Mouse (Mus musculus): ENCODE data around the gene Tnxb.
"Not testable (repeated sequence)": the region's sequence is repeated elsewhere in the genome, so short reads cannot be mapped to it uniquely, and the experiment has no call there.

Tnxb gene

DNA sequence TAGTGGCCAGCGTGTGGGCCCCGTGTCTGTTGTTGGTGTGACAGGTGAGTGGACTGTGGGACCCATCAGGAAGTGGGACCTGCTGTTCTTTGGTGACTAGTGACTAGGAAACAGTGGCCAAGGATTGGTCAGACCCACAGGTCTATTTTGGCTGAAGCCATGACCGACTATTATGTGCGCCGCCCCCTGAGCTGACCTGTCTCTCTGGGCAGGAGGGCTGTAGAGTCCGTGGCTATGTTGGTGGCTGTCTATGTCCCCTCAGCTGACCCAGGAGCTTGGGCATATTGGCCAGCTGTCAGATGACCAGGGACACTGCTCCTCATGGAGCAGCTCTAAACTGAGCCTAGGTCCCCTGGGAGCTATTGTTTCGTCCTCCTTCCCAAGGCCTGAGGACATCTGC is 18.6 kb downstream of the Tnxb start:
- Histone ChIP-seq H3K4me1 (replicated peaks; ENCODE audit: low read depth, low read length) (peaks cover 21% of the 10 kb centered on the region), H3K9me3 (ENCODE audit: low read length) (no peaks in the 10 kb centered on the region), H3K27me3 (ENCODE audit: insufficient read depth, low read length) (peaks cover 28% of the 10 kb centered on the region), H3K4me3 (replicated peaks; ENCODE audit: low read length) (no peak overlapping the region), H3K36me3 (ENCODE audit: insufficient read depth, low read length) (no peaks in the 10 kb centered on the region)
- TF ChIP-seq POU5F1 (IDR thresholded peaks at IDR 0.05; ENCODE audit: borderline replicate concordance, low read length): no peak
- no peak for TF ChIP-seq CTCF (conservative IDR thresholded peaks at IDR 0.05; ENCODE audit: low read length)
- TF ChIP-seq NANOG (IDR thresholded peaks at IDR 0.05; ENCODE audit: borderline replicate concordance, low read length): no peak

DNA sequence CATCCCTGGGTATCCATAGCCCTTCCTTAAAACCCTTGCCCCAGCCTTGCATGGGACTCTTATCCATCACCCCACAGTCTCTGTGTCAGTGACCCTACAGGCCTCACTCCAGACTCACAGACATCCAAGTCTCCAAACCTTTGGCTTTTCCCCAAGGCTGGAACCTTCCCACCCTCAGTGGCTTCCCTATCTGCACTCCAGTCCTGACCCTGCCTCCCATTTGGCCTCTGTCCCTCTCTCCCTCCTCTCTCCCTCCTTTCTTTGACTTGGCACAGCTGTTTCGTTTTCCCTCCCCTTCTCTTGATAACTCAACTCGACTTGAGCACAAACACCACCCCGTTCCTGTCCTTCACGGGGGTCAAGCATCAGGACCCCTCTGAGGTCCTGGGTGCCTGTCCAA is 20.1 kb downstream of the Tnxb start:
- TF ChIP-seq POU5F1 (IDR thresholded peaks at IDR 0.05; ENCODE audit: borderline replicate concordance, low read length) (no peak), NANOG (IDR thresholded peaks at IDR 0.05; ENCODE audit: borderline replicate concordance, low read length) (no peak), CTCF (conservative IDR thresholded peaks at IDR 0.05; ENCODE audit: low read length) (no peak)
- H3K36me3 ChIP-seq (ENCODE audit: insufficient read depth, low read length): no peaks in the 10 kb centered on the region
- H3K9me3 ChIP-seq (ENCODE audit: low read length): no peaks in the 10 kb centered on the region
- no peak overlapping the region for H3K4me3 ChIP-seq (replicated peaks; ENCODE audit: low read length)
- peaks cover 10% of the 10 kb centered on the region for H3K4me1 ChIP-seq (replicated peaks; ENCODE audit: low read depth, low read length)
- H3K27me3 ChIP-seq (ENCODE audit: insufficient read depth, low read length): peaks cover 15% of the 10 kb centered on the region

DNA sequence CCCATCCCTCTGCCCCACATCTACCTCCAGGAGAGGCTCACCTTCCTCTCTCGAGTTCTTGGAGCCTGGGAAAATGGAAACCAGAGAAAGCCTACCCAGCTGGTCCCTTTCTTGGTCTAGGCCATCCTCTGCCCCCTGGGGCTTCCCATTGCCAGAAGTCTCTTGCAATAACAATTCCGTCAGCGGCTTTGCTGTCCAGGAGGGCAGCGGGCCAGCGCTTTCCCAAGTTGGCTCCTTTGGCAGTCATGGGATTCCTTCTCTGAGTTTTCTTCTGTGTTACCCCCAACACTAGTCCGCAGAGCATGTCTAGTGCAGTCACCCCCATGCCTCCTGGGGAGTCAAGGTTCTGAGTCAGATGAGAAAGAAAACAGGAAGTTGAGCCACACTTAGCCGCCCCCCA is 22.6 kb downstream of the Tnxb start:
- Histone ChIP-seq H3K9me3 (ENCODE audit: low read length) (no peaks in the 10 kb centered on the region), H3K27me3 (ENCODE audit: insufficient read depth, low read length) (peaks cover 4% of the 10 kb centered on the region; the same call in 1 of the 2 replicates), H3K36me3 (ENCODE audit: insufficient read depth, low read length) (no peaks in the 10 kb centered on the region), H3K4me1 (replicated peaks; ENCODE audit: low read depth, low read length) (no peaks in the 10 kb centered on the region), H3K4me3 (replicated peaks; ENCODE audit: low read length) (no peak overlapping the region)
- TF ChIP-seq CTCF (conservative IDR thresholded peaks at IDR 0.05; ENCODE audit: low read length): no peak
- TF ChIP-seq POU5F1 (IDR thresholded peaks at IDR 0.05; ENCODE audit: borderline replicate concordance, low read length): no peak
- no peak for TF ChIP-seq NANOG (IDR thresholded peaks at IDR 0.05; ENCODE audit: borderline replicate concordance, low read length)

DNA sequence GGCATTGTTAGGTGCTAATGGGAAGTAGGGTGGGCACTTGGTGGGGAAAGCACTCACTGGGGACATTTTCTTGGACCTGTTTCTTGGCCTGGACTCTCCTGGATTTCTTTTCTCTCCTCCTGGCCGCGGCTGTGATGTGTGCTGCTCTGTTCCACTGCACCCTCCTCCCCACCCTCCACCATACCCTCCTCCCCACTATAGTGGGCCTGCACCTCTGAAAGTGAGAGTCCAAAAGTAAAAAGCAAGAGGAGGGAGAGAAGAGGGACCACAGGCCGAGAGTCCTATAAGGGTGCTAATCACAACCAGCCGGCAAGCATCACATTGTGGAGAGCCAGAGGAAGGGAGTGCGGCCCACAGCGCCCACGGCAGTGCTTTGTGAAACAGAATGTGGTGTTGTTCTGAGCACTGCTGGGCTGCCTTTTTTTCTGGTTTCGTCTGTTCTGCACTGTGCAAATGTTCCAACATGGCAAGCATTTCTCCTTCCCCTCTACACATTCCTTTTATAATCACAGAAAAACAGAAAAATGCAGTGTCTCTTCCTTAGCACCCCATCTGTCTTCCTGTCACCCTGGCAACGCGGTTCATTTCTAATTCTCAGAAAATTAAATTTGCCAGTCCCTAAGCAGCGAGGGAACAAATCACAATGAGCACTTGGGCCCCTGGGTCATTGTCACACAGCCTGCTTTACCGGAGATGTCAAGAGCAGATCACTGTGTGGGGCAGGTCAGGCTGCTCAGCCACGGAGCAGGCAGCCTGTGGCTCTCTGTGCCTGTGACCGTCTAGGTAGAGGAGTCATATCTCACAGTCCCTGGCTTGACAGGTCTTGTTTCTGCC is 29.5 kb downstream of the Tnxb start:
- Histone ChIP-seq H3K27me3 (ENCODE audit: insufficient read depth, low read length) (peaks cover 4% of the 10 kb centered on the region; the same call in 1 of the 2 replicates), H3K36me3 (ENCODE audit: insufficient read depth, low read length) (no peaks in the 10 kb centered on the region), H3K4me1 (replicated peaks; ENCODE audit: low read depth, low read length) (no peaks in the 10 kb centered on the region), H3K9me3 (ENCODE audit: low read length) (peaks cover 4% of the 10 kb centered on the region; the same call in 1 of the 2 replicates), H3K4me3 (replicated peaks; ENCODE audit: low read length) (no peak overlapping the region)
- TF ChIP-seq POU5F1 (IDR thresholded peaks at IDR 0.05; ENCODE audit: borderline replicate concordance, low read length): no peak
- no peak for TF ChIP-seq NANOG (IDR thresholded peaks at IDR 0.05; ENCODE audit: borderline replicate concordance, low read length)
- TF ChIP-seq CTCF (conservative IDR thresholded peaks at IDR 0.05; ENCODE audit: low read length): no peak

DNA sequence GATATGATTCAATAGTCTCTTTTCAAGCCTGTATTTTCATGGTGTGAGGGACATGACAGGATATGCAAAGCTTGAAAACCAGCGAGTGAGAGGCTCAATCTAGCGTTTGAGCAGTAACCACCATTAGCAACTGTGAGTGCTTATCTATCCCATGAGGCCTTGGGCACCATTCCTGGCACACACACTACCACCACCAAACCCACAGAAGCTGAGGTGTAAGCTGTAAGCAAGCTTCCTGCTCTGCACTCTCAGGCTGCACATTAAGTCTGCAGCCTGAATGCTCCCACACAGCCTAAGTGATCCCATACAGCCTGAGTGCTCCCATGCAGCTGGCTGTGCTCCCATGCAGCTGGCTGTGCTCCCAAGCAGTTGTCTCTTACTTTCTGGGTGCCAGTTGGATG is 30.3 kb downstream of the Tnxb start:
- H3K4me1 ChIP-seq (replicated peaks; ENCODE audit: low read depth, low read length): no peaks in the 10 kb centered on the region
- TF ChIP-seq CTCF (conservative IDR thresholded peaks at IDR 0.05; ENCODE audit: low read length) (no peak), NANOG (IDR thresholded peaks at IDR 0.05; ENCODE audit: borderline replicate concordance, low read length) (no peak), POU5F1 (IDR thresholded peaks at IDR 0.05; ENCODE audit: borderline replicate concordance, low read length) (no peak)
- H3K27me3 ChIP-seq (ENCODE audit: insufficient read depth, low read length): peaks cover 4% of the 10 kb centered on the region; the same call in 1 of the 2 replicates
- H3K9me3 ChIP-seq (ENCODE audit: low read length): peaks cover 6% of the 10 kb centered on the region; the same call in 1 of the 2 replicates
- no peak overlapping the region for H3K4me3 ChIP-seq (replicated peaks; ENCODE audit: low read length)
- no peaks in the 10 kb centered on the region for H3K36me3 ChIP-seq (ENCODE audit: insufficient read depth, low read length)

DNA sequence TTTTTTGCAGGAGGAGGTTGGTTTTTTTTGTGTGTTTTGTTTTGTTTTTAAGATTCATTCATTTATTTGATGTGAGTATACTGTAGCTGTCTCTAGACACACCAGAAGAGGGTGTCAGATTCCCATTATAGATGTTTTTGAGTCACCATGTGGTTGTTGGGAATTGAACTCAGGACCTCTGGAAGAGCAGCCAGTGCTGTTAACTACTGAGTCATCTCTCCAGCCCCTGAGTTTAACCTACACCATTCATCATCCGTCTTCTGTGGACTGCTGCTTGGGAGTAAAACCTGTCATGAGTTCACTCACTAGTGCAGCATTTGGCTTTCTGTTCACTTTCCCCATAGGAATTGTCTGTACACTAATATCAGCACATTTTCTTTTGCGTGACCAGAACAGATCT is 36.1 kb downstream of the Tnxb start:
- H3K9me3 ChIP-seq (ENCODE audit: low read length); H3K27me3 ChIP-seq (ENCODE audit: insufficient read depth, low read length); H3K36me3 ChIP-seq (ENCODE audit: insufficient read depth, low read length); H3K4me3 ChIP-seq (replicated peaks; ENCODE audit: low read length); H3K4me1 ChIP-seq (replicated peaks; ENCODE audit: low read depth, low read length): not testable (repeated sequence)

DNA sequence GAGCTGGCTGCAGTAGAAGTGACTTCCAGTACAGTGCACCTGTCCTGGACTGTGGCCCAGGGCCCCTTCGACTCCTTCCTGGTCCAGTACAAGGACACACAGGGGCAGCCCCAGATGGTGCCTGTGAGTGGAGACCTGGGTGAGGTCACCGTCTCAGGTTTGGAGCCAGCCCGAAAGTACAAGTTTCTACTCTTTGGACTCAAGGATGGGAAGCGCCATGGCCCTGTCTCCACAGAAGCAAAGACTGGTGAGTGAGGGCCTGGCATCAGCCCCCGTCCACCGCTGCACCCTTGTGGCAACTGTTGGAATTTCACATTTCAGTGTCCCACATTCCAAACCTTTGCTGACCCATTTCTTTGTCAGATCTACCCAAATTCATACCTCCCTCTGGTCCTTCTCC is 42.6 kb downstream of the Tnxb start:
- Histone ChIP-seq H3K4me1 (replicated peaks; ENCODE audit: low read depth, low read length) (peaks cover 16% of the 10 kb centered on the region; the same call in 1 of the 2 replicates), H3K9me3 (ENCODE audit: low read length) (no peaks in the 10 kb centered on the region), H3K27me3 (ENCODE audit: insufficient read depth, low read length) (peaks cover 40% of the 10 kb centered on the region), H3K4me3 (replicated peaks; ENCODE audit: low read length) (peak overlapping the region; percentile 17; the same call in 1 of the 2 replicates), H3K36me3 (ENCODE audit: insufficient read depth, low read length) (no peaks in the 10 kb centered on the region)
- TF ChIP-seq NANOG (IDR thresholded peaks at IDR 0.05; ENCODE audit: borderline replicate concordance, low read length): no peak
- TF ChIP-seq POU5F1 (IDR thresholded peaks at IDR 0.05; ENCODE audit: borderline replicate concordance, low read length): no peak
- peak; percentile 29 for TF ChIP-seq CTCF (conservative IDR thresholded peaks at IDR 0.05; ENCODE audit: low read length)

DNA sequence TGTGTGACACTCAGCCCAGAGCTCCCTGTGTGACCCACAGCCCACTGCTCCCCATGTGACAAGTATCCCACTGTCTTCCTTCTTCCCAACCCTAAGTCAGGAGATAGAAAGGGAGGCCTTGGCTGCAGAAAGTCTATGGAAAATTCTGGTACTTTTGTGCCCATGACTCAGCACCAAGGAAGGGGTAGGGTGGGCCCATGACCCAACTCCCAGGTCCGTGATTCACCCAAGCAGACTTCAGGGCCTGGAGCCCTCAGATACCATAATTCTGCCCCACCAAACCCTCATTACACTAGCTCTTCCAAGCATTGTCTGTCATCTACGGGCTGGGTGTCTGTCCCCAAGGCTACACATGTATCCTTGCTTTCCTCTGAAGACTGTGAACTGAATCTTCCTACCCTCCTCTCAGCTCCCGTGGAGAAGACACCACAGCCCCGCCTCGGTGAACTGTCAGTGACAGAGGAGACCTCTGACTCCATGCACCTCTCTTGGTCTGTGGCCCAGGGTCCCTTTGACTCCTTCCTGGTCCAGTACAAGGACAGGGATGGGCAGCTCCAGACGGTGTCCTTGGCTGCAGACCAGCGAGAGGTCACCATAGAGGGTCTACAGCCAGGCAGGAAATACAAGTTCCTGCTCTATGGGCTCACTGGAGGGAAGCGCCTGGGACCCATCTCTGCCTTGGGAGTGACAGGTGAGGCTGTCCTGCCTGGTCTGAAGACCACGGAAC is 44.0 kb downstream of the Tnxb start:
- Histone ChIP-seq H3K4me1 (replicated peaks; ENCODE audit: low read depth, low read length) (peaks cover 18% of the 10 kb centered on the region; the same call in 1 of the 2 replicates), H3K27me3 (ENCODE audit: insufficient read depth, low read length) (peaks cover 48% of the 10 kb centered on the region)
- H3K9me3 ChIP-seq (ENCODE audit: low read length); H3K4me3 ChIP-seq (replicated peaks; ENCODE audit: low read length); H3K36me3 ChIP-seq (ENCODE audit: insufficient read depth, low read length): not testable (repeated sequence)

DNA sequence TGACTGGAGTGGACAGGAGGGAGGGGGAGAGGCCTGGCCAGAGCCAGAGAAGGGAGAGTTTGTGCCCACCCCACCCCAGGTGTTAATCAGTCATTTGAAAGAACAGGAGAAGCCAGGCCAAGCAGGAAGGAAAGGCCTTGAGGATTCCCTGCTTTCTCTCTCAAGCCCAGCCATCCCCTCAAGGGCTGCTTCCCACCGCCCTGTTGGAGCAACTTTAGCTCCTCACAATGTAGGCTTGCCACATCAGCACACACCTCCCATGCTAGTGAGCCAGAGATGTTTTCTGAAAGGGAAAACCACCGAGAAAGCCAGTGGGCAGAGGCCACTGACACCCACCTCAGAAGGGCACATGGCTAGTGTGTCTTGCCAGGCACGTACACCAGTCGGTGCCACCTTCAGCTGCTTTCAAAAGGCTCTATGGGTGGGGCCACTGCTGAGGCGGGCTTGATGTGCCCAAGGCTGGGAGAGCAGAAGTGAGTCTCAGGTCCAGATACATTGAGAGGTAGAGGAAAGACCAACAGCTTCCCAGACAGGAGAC is 44.6 kb downstream of the Tnxb start:
- H3K4me3 ChIP-seq (replicated peaks; ENCODE audit: low read length); H3K36me3 ChIP-seq (ENCODE audit: insufficient read depth, low read length); H3K9me3 ChIP-seq (ENCODE audit: low read length): not testable (repeated sequence)
- peaks cover 54% of the 10 kb centered on the region for H3K27me3 ChIP-seq (ENCODE audit: insufficient read depth, low read length)
- H3K4me1 ChIP-seq (replicated peaks; ENCODE audit: low read depth, low read length): peaks cover 18% of the 10 kb centered on the region; the same call in 1 of the 2 replicates

DNA sequence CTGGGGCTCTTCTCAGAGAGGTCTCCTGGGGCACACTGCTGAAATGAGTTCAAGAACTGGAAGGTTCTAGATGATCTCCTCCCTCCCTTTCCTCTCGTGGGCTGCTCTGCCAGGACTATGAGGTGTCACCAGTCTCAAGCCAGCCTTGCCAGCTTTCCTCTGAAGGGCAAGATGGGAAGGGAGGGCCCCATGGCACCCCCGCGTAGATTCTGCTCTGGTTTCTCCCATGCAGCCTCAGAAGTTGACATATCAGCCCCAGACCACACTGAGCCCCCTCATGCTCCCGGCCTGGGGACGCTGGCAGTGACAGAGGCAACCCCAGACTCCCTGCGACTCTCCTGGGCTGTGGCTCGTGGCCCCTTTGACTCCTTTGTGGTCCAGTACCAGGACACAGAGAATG is 45.1 kb downstream of the Tnxb start:
- Histone ChIP-seq H3K4me1 (replicated peaks; ENCODE audit: low read depth, low read length) (peaks cover 18% of the 10 kb centered on the region; the same call in 1 of the 2 replicates), H3K27me3 (ENCODE audit: insufficient read depth, low read length) (peaks cover 58% of the 10 kb centered on the region)
- H3K4me3 ChIP-seq (replicated peaks; ENCODE audit: low read length); H3K36me3 ChIP-seq (ENCODE audit: insufficient read depth, low read length); H3K9me3 ChIP-seq (ENCODE audit: low read length): not testable (repeated sequence)

Data from E14TG2a.4 (cell line).